Mouse (Mus musculus) urinary bladder, postnatal 0 days (tissue): ENCODE results near the gene Rps27l. TPM values are rescaled to one million over a fixed set of nuclear protein-coding genes. Genes with fewer than 3 reads are reported as not detected.

Experiments
- polyA plus RNA-seq: library from polyadenylated mRNA; unstranded; fragments of >200 nt; fragmentation: Nextera tagmentation; extraction: Ambion mirVana; gene quantifications from 2 replicates; pipeline ENCODE4 v1.2.1, GENCODE M21; 2015

The Rps27l gene
- polyA plus RNA-seq, result 780 and 880 TPM in 2 replicates

GRCm38 (mm10) chr9:66945647-66946641, at the start of gene Rps27l:
Gene Rps27l, plus strand, starts transcription at chr9:66946086.

GRCm38 (mm10) chr9:66919382-66919971, 26.4 kb upstream of the Rps27l start, which contains the start of gene Rab8b:
Gene Rab8b, minus strand, starts transcription at chr9:66919687.

GRCm38 (mm10) chr9:66975239-66975645, 29.4 kb downstream of the Rps27l start, which contains the start of gene Lactb:
Gene Lactb, minus strand, starts transcription at chr9:66975484.

Other genes with a start within 250 kb of the Rps27l start
- 0.30 and 0.53 TPM in 2 replicates for gene Car12, start 232.4 kb upstream of the Rps27l start, polyA plus RNA-seq
- 6.0 and 6.9 TPM in 2 replicates for gene Aph1b, start 150.6 kb upstream of the Rps27l start, polyA plus RNA-seq
- 0.51 and 0.61 TPM in 2 replicates for gene Gm10647, start 149.0 kb upstream of the Rps27l start, polyA plus RNA-seq
- 4.2 and 5.2 TPM in 2 replicates for gene Aph1c, start 111.4 kb upstream of the Rps27l start, polyA plus RNA-seq
- 16.2 and 17.0 TPM in 2 replicates for gene Rab8b, start 26.4 kb upstream of the Rps27l start, polyA plus RNA-seq
- gene Lactb, start 29.4 kb downstream of the Rps27l start, polyA plus RNA-seq, result 14.4 and 15.2 TPM in 2 replicates
- 8,076 and 10,336 TPM in 2 replicates for gene Tpm1, start 103.3 kb downstream of the Rps27l start, polyA plus RNA-seq